Mouse (Mus musculus): Measurements from ENCODE around the gene Pax6.

DNA sequence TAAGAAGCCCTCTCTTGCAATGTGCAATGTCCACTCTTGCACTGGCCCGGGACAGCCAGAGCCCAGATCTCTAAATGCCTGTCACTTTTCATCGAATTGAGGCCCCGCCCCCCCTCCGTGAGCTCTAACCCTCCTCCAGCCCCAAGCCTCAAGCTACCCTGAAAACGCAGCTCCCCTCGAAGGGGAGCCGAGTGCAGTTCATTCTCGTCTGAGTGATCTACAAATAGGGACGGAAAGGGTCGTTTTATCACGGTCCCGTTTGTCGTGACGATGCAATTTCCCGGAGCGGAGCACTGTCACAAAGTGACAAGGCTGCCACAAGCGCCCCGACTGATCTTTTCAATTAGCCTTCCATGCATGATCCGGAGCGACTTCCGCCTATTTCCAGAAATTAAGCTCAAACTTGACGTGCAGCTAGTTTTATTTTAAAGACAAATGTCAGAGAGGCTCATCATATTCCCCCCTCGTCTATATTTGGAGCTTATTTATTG lies 13.4 kb downstream of the Pax6 start:
- no peak for TF ChIP-seq CTCF (IDR thresholded peaks at IDR 0.05; ENCODE audit: control insufficient read depth, insufficient read depth, low read length)
- TF ChIP-seq POLR2A (IDR thresholded peaks at IDR 0.05; ENCODE audit: borderline replicate concordance, control insufficient read depth, low read depth, low read length): no peak
